Mouse (Mus musculus): ENCODE measurements around the gene Reep3.

Reep3 gene

DNA sequence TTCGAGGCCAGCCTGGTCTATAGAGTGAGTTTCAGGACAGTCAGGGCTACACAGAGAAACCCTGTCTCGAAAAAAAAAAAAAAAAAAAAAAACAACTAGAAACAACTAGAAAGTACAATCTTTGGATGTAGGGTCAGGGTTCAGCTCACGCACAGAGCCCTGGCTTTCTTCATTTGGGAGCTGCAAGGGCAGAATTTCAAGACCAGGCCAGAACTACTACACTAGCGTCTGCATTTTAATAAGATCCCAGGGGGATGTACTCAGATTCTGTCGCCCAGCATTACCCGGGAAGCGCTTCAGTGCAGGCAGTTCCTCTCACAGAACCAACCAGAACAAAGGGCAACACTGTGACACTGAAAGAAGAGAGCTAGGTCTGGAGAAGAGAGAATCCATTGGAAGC is 46.0 kb downstream of the Reep3 start:
- H3K27me3 ChIP-seq (ENCODE audit: insufficient read depth, low read length): 0 out of 2 replicates have a peak, but pooled peaks cover 4% of the 10 kb centered on the region
- no peaks in the 10 kb centered on the region for H3K36me3 ChIP-seq (ENCODE audit: insufficient read depth, low read length)
- no peaks in the 10 kb centered on the region for H3K9me3 ChIP-seq (ENCODE audit: low read length)
- peaks cover 73% of the 10 kb centered on the region for H3K4me1 ChIP-seq (replicated peaks; ENCODE audit: low read depth, low read length)
- TF ChIP-seq NANOG (IDR thresholded peaks at IDR 0.05; ENCODE audit: borderline replicate concordance, low read length) (no peak), POU5F1 (IDR thresholded peaks at IDR 0.05; ENCODE audit: borderline replicate concordance, low read length) (no peak), CTCF (conservative IDR thresholded peaks at IDR 0.05; ENCODE audit: low read length) (no peak)
- H3K4me3 ChIP-seq (replicated peaks; ENCODE audit: low read length): no peak overlapping the region

- peaks cover 85% of the 10 kb centered on the region for H3K4me1 ChIP-seq (replicated peaks; ENCODE audit: low read depth, low read length)
- H3K36me3 ChIP-seq (ENCODE audit: insufficient read depth, low read length): no peaks in the 10 kb centered on the region
- no peaks in the 10 kb centered on the region for H3K27me3 ChIP-seq (ENCODE audit: insufficient read depth, low read length)
- no peaks in the 10 kb centered on the region for H3K9me3 ChIP-seq (ENCODE audit: low read length)
- no peak overlapping the region for H3K4me3 ChIP-seq (replicated peaks; ENCODE audit: low read length)
- TF ChIP-seq POU5F1 (IDR thresholded peaks at IDR 0.05; ENCODE audit: borderline replicate concordance, low read length) (no peak), NANOG (IDR thresholded peaks at IDR 0.05; ENCODE audit: borderline replicate concordance, low read length) (0 out of 2 replicates have a peak, but pooled peaks have one; percentile 25), CTCF (conservative IDR thresholded peaks at IDR 0.05; ENCODE audit: low read length) (no peak)
These were observed 47.1 kb downstream of the Reep3 start for GRCm38 (mm10) chr10:67049621-67050020.

- peaks cover 87% of the 10 kb centered on the region for H3K4me1 ChIP-seq (replicated peaks; ENCODE audit: low read depth, low read length)
- no peak for TF ChIP-seq CTCF (conservative IDR thresholded peaks at IDR 0.05; ENCODE audit: low read length)
- TF ChIP-seq POU5F1 (IDR thresholded peaks at IDR 0.05; ENCODE audit: borderline replicate concordance, low read length): no peak
- no peak for TF ChIP-seq NANOG (IDR thresholded peaks at IDR 0.05; ENCODE audit: borderline replicate concordance, low read length)
These were observed 47.7 kb downstream of the Reep3 start for GRCm38 (mm10) chr10:67048871-67049615.

GRCm38 (mm10) chr10:67047712-67048645 is 48.8 kb downstream of the Reep3 start:
- Histone ChIP-seq H3K9me3 (ENCODE audit: low read length) (no peaks in the 10 kb centered on the region), H3K4me1 (replicated peaks; ENCODE audit: low read depth, low read length) (peaks cover 89% of the 10 kb centered on the region), H3K4me3 (replicated peaks; ENCODE audit: low read length) (0 out of 2 replicates have a peak overlapping the region, but pooled peaks have one; percentile 3), H3K36me3 (ENCODE audit: insufficient read depth, low read length) (peaks cover 5% of the 10 kb centered on the region; the same call in 1 of the 2 replicates), H3K27me3 (ENCODE audit: insufficient read depth, low read length) (no peaks in the 10 kb centered on the region)
- TF ChIP-seq CTCF (conservative IDR thresholded peaks at IDR 0.05; ENCODE audit: low read length) (no peak), POU5F1 (IDR thresholded peaks at IDR 0.05; ENCODE audit: borderline replicate concordance, low read length) (no peak), NANOG (IDR thresholded peaks at IDR 0.05; ENCODE audit: borderline replicate concordance, low read length) (no peak)

More at GRCm38 (mm10) chr10:67048871-67049615, 47.7 kb downstream of the Reep3 start:
- Histone ChIP-seq H3K4me3 (replicated peaks; ENCODE audit: low read length) (no peak overlapping the region), H3K27me3 (ENCODE audit: insufficient read depth, low read length) (no peaks in the 10 kb centered on the region), H3K9me3 (ENCODE audit: low read length) (no peaks in the 10 kb centered on the region), H3K36me3 (ENCODE audit: insufficient read depth, low read length) (no peaks in the 10 kb centered on the region)

- H3K36me3 ChIP-seq (ENCODE audit: insufficient read depth, low read length): peaks cover 5% of the 10 kb centered on the region; the same call in 1 of the 2 replicates
- H3K9me3 ChIP-seq (ENCODE audit: low read length): no peaks in the 10 kb centered on the region
- peaks cover 79% of the 10 kb centered on the region for H3K4me1 ChIP-seq (replicated peaks; ENCODE audit: low read depth, low read length)
- no peak overlapping the region for H3K4me3 ChIP-seq (replicated peaks; ENCODE audit: low read length)
- H3K27me3 ChIP-seq (ENCODE audit: insufficient read depth, low read length): no peaks in the 10 kb centered on the region
- no peak for TF ChIP-seq CTCF (conservative IDR thresholded peaks at IDR 0.05; ENCODE audit: low read length)
- no peak for TF ChIP-seq NANOG (IDR thresholded peaks at IDR 0.05; ENCODE audit: borderline replicate concordance, low read length)
- TF ChIP-seq POU5F1 (IDR thresholded peaks at IDR 0.05; ENCODE audit: borderline replicate concordance, low read length): no peak
These were observed 51.4 kb downstream of the Reep3 start for GRCm38 (mm10) chr10:67045192-67045899.

GRCm38 (mm10) chr10:67044346-67044745 is 52.4 kb downstream of the Reep3 start:
- H3K9me3 ChIP-seq (ENCODE audit: low read length): no peaks in the 10 kb centered on the region
- peaks cover 5% of the 10 kb centered on the region; the same call in 1 of the 2 replicates for H3K36me3 ChIP-seq (ENCODE audit: insufficient read depth, low read length)
- H3K4me1 ChIP-seq (replicated peaks; ENCODE audit: low read depth, low read length): peaks cover 75% of the 10 kb centered on the region
- H3K27me3 ChIP-seq (ENCODE audit: insufficient read depth, low read length): no peaks in the 10 kb centered on the region
- no peak overlapping the region for H3K4me3 ChIP-seq (replicated peaks; ENCODE audit: low read length)
- TF ChIP-seq NANOG (IDR thresholded peaks at IDR 0.05; ENCODE audit: borderline replicate concordance, low read length) (no peak), POU5F1 (IDR thresholded peaks at IDR 0.05; ENCODE audit: borderline replicate concordance, low read length) (no peak), CTCF (conservative IDR thresholded peaks at IDR 0.05; ENCODE audit: low read length) (no peak)

- Histone ChIP-seq H3K4me3 (replicated peaks; ENCODE audit: low read length) (no peak overlapping the region), H3K4me1 (replicated peaks; ENCODE audit: low read depth, low read length) (peaks cover 73% of the 10 kb centered on the region), H3K27me3 (ENCODE audit: insufficient read depth, low read length) (no peaks in the 10 kb centered on the region), H3K36me3 (ENCODE audit: insufficient read depth, low read length) (peaks cover 5% of the 10 kb centered on the region; the same call in 1 of the 2 replicates), H3K9me3 (ENCODE audit: low read length) (no peaks in the 10 kb centered on the region)
- TF ChIP-seq NANOG (IDR thresholded peaks at IDR 0.05; ENCODE audit: borderline replicate concordance, low read length) (no peak), POU5F1 (IDR thresholded peaks at IDR 0.05; ENCODE audit: borderline replicate concordance, low read length) (no peak), CTCF (conservative IDR thresholded peaks at IDR 0.05; ENCODE audit: low read length) (no peak)
These were observed 53.5 kb downstream of the Reep3 start for GRCm38 (mm10) chr10:67043236-67043635.

All from E14TG2a.4 (cell line).